Mouse (Mus musculus): ENCODE data around the gene Rbm28. TPM values are rescaled to one million over a fixed set of nuclear protein-coding genes. Genes with fewer than 3 reads are reported as not detected.
A peak's percentile ranks its signal among the peaks of the same experiment; 100 is the strongest.
"Not testable (repeated sequence)": the region's sequence is repeated elsewhere in the genome, so short reads cannot be mapped to it uniquely, and the experiment has no call there.

The Rbm28 gene
- polyA plus RNA-seq, 1 experiment from 2014 or later: 50.0 TPM

- no peak for TF ChIP-seq CTCF (IDR thresholded peaks at IDR 0.05)
- in situ Hi-C loops (cut with MboI; ENCODE audit: low pct_unique_long_range_greater_than_20kb): no loop called here
- ATAC-seq (peak; percentile 88), DNase-seq (ENCODE audit: low read depth, low spot score) (peak; percentile 33)
- peaks cover 5% of the 10 kb centered on the region for H3K27me3 ChIP-seq
- POLR2A ChIA-PET: no interaction called here
- CTCF ChIA-PET: interaction anchor here (1.0 to 1.7 kb wide), 8 partner anchors 11 to 58 kb away, joined by 3 to 12 read pairs (median 6); no protein-coding TSS in a partner anchor
Measured at GRCm38 (mm10) chr6:29170952-29171388, 6.2 kb upstream of the Rbm28 start.

- ChIA-PET CTCF (interaction anchor here (0.6 to 1.7 kb wide), 8 partner anchors 14 to 171 kb away, joined by 3 to 12 read pairs (median 4); no protein-coding TSS in a partner anchor), POLR2A (no interaction called here)
- DNase-seq (ENCODE audit: low read depth, low spot score): no peak
- in situ Hi-C loops (cut with MboI; ENCODE audit: low pct_unique_long_range_greater_than_20kb): no loop called here
- TF ChIP-seq CTCF (IDR thresholded peaks at IDR 0.05): no peak
- no peak for ATAC-seq
- peaks cover 5% of the 10 kb centered on the region for H3K27me3 ChIP-seq
Measured at GRCm38 (mm10) chr6:29170063-29170921, 5.5 kb upstream of the Rbm28 start.

GRCm38 (mm10) chr6:29169675-29170062 is 4.9 kb upstream of the Rbm28 start:
- ChIA-PET CTCF (interaction anchor here (0.6 to 3.0 kb wide), 3 partner anchors 27 to 171 kb away, joined by 3 to 25 read pairs (median 3); no protein-coding TSS in a partner anchor), POLR2A (no interaction called here)
- TF ChIP-seq CTCF (IDR thresholded peaks at IDR 0.05): no peak
- in situ Hi-C loops (cut with MboI; ENCODE audit: low pct_unique_long_range_greater_than_20kb): loop anchor here (5.0 kb wide), 3 partner anchors 33 to 108 kb away; partner anchors contain the start of gene Fam71f2
- DNase-seq (ENCODE audit: low read depth, low spot score) (no peak), ATAC-seq (no peak)
- peaks cover 5% of the 10 kb centered on the region for H3K27me3 ChIP-seq

- in situ Hi-C loops (cut with MboI; ENCODE audit: low pct_unique_long_range_greater_than_20kb): loop anchor here (5.0 kb wide), 3 partner anchors 33 to 108 kb away; partner anchors contain the start of gene Fam71f2
- DNase-seq (ENCODE audit: low read depth, low spot score) (no peak), ATAC-seq (no peak)
- POLR2A ChIA-PET: no interaction called here
- no peak for TF ChIP-seq CTCF (IDR thresholded peaks at IDR 0.05)
- CTCF ChIA-PET: interaction anchor here (1.0 to 3.0 kb wide), 4 partner anchors 12 to 74 kb away, joined by 3 to 25 read pairs (median 4); no protein-coding TSS in a partner anchor
- H3K27me3 ChIP-seq: peaks cover 5% of the 10 kb centered on the region
Measured at GRCm38 (mm10) chr6:29168871-29169270, 4.1 kb upstream of the Rbm28 start.

- CTCF ChIA-PET: interaction anchor here (2.3 kb wide), 1 partner anchor 74 kb away, joined by 9 read pairs; no protein-coding TSS in a partner anchor
- peaks cover 5% of the 10 kb centered on the region for H3K27me3 ChIP-seq
- POLR2A ChIA-PET: no interaction called here
- DNase-seq (ENCODE audit: low read depth, low spot score) (no peak), ATAC-seq (no peak)
- in situ Hi-C loops (cut with MboI; ENCODE audit: low pct_unique_long_range_greater_than_20kb): loop anchor here (5.0 kb wide), 3 partner anchors 36 to 111 kb away; partner anchors contain the start of gene Fam71f2
- no peak for TF ChIP-seq CTCF (IDR thresholded peaks at IDR 0.05)
Measured at GRCm38 (mm10) chr6:29166196-29166595, 1.4 kb upstream of the Rbm28 start.

GRCm38 (mm10) chr6:29161291-29161690 is 3.5 kb downstream of the Rbm28 start:
- in situ Hi-C loops (cut with MboI; ENCODE audit: low pct_unique_long_range_greater_than_20kb); H3K27me3 ChIP-seq: not testable (repeated sequence)

GRCm38 (mm10) chr6:29160786-29161185 is 4.0 kb downstream of the Rbm28 start:
- no peak for TF ChIP-seq CTCF (IDR thresholded peaks at IDR 0.05)
- CTCF ChIA-PET: interaction anchor here (1.8 kb wide), 1 partner anchor 11 kb away, joined by 5 read pairs; no protein-coding TSS in a partner anchor
- POLR2A ChIA-PET: interaction anchor here (1.0 kb wide), 1 partner anchor 21 kb away, joined by 3 read pairs; no protein-coding TSS in a partner anchor
- no peak for ATAC-seq
- DNase-seq (ENCODE audit: low read depth, low spot score): no peak
- in situ Hi-C loops (cut with MboI; ENCODE audit: low pct_unique_long_range_greater_than_20kb): no loop called here
- no peaks in the 10 kb centered on the region for H3K27me3 ChIP-seq

More at GRCm38 (mm10) chr6:29161291-29161690, 3.5 kb downstream of the Rbm28 start:
- POLR2A ChIA-PET; ATAC-seq; DNase-seq (ENCODE audit: low read depth, low spot score): not testable (repeated sequence)
- CTCF ChIA-PET: interaction anchor here (1.8 kb wide), 1 partner anchor 12 kb away, joined by 5 read pairs; no protein-coding TSS in a partner anchor

- no peak for TF ChIP-seq CTCF (IDR thresholded peaks at IDR 0.05)
- POLR2A ChIA-PET: no interaction called here
- in situ Hi-C loops (cut with MboI; ENCODE audit: low pct_unique_long_range_greater_than_20kb): no loop called here
Measured at GRCm38 (mm10) chr6:29156326-29156725, 8.5 kb downstream of the Rbm28 start.

GRCm38 (mm10) chr6:29150001-29150400 is 14.8 kb downstream of the Rbm28 start:
- ATAC-seq (no peak), DNase-seq (ENCODE audit: low read depth, low spot score) (no peak)
- POLR2A ChIA-PET: interaction anchor here (0.7 kb wide), 1 partner anchor 76 kb away, joined by 3 read pairs; no protein-coding TSS in a partner anchor
- in situ Hi-C loops (cut with MboI; ENCODE audit: low pct_unique_long_range_greater_than_20kb): no loop called here
- TF ChIP-seq CTCF (IDR thresholded peaks at IDR 0.05): no peak
- no peaks in the 10 kb centered on the region for H3K27me3 ChIP-seq
- CTCF ChIA-PET: interaction anchor here (1.0 to 1.3 kb wide), 3 partner anchors 11 to 67 kb away, joined by 3 to 5 read pairs (median 3); partner anchors contain the start of gene Rbm28

More at GRCm38 (mm10) chr6:29156326-29156725, 8.5 kb downstream of the Rbm28 start:
- no peak for DNase-seq (ENCODE audit: low read depth, low spot score)
- CTCF ChIA-PET: no interaction called here
- no peak for ATAC-seq
- no peaks in the 10 kb centered on the region for H3K27me3 ChIP-seq

GRCm38 (mm10) chr6:29147407-29148010 is 17.3 kb downstream of the Rbm28 start:
- DNase-seq (ENCODE audit: low read depth, low spot score) (no peak), ATAC-seq (no peak)
- POLR2A ChIA-PET: no interaction called here
- TF ChIP-seq CTCF (IDR thresholded peaks at IDR 0.05): no peak
- no peaks in the 10 kb centered on the region for H3K27me3 ChIP-seq
- in situ Hi-C loops (cut with MboI; ENCODE audit: low pct_unique_long_range_greater_than_20kb): loop anchor here (5.0 to 10.0 kb wide), 2 partner anchors 605 to 723 kb away; partner anchors contain the start of genes Arf5, Fscn3 and Gcc1
- CTCF ChIA-PET: interaction anchor here (1.0 to 2.0 kb wide), 5 partner anchors 10 to 124 kb away, joined by 3 to 4 read pairs (median 3); no protein-coding TSS in a partner anchor
